Mouse (Mus musculus) lung, postnatal 10 days (tissue): ENCODE results near the gene Lyrm1.

Experiments used
- DNase-seq: peaks from one replicate; pipeline ENCODE4 v3.0.0; 2021

Gene Lyrm1

DNA sequence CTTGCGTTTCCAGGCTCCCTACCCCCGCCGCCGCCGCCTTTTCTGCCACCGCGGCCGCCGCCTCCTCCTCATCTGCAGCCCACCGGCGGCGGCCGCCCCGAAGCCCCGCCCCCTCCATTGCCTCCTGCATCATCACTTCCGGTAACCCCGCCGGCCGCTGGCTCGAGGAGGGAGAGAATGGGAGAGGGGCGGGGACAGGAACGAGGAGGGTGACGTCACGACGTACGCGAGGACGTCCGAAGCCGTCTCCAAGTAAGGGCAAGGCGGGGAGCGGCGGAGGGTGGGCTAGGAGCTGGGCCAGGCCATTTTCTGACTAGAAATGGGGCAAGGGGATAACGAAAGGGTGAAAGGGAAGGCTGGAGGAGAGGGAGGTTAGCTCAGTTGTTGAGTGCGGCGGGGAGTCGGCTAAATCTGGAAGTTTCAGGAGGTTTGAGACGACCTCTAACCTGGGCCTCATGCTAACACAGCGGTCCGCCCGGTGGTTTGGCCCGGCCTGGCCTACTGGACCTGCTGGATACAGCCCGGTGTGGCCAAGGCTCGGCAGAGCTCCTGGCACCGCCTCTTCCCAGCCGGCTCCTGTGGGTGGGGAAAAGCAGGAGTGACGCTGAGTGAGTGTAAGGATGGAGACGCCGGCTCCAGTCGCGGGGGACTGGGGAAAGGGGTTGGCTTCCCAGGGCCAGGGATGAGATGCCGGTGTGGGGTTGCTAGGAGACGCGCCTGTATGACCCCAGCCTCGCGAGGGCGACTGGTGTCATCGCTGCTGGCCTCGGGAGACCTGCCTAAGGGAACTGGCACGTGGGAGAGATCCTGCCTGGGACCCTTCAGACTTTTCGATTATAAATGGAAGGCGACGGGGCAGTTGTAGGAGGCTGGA is at the start of gene Lyrm1, which contains the start of gene Dcun1d3:
Gene Lyrm1 (plus strand): TSS at position 223 of the 874 bp plus-strand sequence.
Gene Dcun1d3 (minus strand): TSS at position 660 of the 874 bp plus-strand sequence.
- DNase-seq: peak; percentile 99

- no peak for DNase-seq
Observed at GRCm38 (mm10) chr7:119847396-119847795, 48.3 kb upstream of the Lyrm1 start.

DNA sequence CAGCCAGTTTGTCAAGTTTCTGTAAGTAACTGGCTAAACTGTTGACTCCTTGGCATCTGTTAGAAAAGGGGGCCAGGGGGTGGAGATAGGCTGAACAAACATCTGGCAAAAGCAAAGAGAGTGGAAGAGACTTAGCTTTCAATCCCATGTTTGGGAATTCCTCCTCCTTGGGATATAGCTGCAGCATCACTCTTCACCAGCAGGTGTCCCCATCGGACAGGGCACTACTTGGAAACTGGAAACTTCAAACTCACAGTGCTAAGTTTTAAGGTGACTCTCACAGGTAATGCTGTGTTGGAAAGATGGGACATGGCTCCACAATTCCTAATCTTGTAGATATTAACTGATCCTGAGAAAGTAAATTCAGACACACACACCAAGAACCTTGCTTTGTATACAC is 46.6 kb upstream of the Lyrm1 start:
- DNase-seq: peak; percentile 78

GRCm38 (mm10) chr7:119850737-119851136 is 44.9 kb upstream of the Lyrm1 start:
- DNase-seq: peak; percentile 66

GRCm38 (mm10) chr7:119852494-119852893 is 43.2 kb upstream of the Lyrm1 start:
- DNase-seq: no peak

GRCm38 (mm10) chr7:119853186-119853585 is 42.5 kb upstream of the Lyrm1 start:
- DNase-seq: no peak

DNA sequence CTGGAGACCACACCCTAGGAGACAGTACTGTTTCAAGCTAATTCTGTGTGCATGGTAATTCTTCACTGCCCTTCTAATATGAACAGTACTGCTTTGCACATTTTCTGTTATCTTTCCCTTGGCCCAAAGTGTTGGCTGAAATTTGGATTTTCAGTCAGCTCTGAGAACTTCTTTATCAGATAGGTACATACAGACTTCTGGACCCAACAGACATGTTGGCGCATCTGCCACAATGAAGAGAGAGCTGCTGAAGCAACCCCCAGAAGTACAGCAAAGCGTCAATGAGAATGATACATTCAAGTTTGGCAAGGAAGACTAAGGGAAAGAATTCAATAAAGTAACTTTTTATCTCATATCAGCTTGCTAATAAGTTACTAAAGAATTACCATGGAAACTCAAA is 41.3 kb upstream of the Lyrm1 start:
- DNase-seq: no peak

DNA sequence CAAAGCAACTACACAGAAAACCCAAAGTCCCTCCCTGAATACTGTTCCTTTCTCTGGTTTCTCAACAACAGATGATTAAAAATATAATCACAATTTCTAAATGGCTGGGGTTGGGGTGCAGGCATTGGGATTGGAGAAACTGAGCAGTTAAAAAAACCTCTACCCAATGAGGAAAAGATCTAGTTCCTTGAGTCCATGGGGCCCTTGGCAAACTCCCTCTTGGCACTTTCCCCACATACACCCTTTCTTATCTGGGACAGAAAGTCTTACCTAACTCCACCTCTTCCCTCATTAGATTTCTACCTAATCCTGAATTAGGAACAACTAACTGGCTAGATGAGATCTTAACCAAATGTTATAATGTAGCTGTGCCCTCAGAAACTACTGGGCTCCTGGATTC is 40.6 kb upstream of the Lyrm1 start:
- DNase-seq: no peak

- DNase-seq: peak; percentile 21
Observed at GRCm38 (mm10) chr7:119859476-119859875, 36.2 kb upstream of the Lyrm1 start.

GRCm38 (mm10) chr7:119860116-119860515 is 35.5 kb upstream of the Lyrm1 start:
- no peak for DNase-seq

- DNase-seq: no peak
Observed at GRCm38 (mm10) chr7:119860554-119860953, 35.1 kb upstream of the Lyrm1 start.

DNA sequence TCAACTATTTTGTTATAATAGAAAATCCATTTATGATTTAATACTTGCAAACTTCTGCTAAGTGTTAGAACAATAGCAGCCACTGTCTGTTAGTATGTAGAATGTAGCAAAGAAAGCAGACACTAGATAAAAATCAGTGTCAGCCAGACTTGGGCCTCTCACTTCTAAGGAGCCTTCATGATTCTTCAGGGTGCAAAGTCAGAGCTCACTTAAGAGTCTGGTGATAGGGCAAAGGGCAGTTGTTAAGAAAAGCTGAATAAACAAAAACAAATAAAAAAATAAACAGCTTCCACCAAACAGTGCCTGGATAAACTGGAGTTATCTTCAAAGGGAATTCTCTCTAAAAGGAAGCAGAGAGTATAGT is 34.7 kb upstream of the Lyrm1 start:
- DNase-seq: no peak

DNA sequence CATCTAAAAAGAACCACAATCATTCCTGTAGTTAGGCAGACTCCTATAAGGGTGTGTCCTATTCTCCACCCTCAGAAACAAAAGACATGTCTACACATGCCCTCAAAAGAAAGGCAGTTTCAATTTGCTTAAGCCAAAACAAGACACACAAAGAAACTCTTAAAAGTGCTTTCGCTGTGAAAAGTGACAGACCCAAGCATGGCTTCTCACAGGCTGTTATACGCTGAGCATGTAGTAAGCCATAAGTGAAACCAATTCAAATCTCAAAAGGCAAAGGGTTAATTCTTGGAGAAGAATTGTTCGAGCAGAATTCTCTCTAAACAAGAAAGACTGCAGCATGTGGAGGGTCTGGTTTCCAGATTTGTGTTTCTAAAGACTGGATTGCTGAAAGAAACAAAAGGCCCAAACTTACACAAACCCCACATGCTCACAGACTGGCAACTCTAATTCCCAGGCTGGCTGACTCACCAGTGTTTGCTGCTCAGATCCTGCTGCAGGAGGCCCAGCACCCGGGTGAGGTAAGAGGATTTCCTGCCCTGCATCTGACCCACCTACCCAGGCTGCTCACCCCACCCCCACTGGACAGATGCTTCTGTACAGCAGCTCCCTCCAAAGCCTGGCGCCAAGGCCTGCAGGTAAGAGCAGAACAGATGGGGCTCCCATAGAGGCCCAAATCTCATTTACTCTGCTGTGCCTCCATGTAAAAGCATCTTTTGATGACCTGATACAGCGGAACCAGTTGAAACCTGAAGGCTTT is 34.1 kb upstream of the Lyrm1 start:
- DNase-seq: peak; percentile 77

- no peak for DNase-seq
Observed at GRCm38 (mm10) chr7:119862167-119862566, 33.5 kb upstream of the Lyrm1 start.

DNA sequence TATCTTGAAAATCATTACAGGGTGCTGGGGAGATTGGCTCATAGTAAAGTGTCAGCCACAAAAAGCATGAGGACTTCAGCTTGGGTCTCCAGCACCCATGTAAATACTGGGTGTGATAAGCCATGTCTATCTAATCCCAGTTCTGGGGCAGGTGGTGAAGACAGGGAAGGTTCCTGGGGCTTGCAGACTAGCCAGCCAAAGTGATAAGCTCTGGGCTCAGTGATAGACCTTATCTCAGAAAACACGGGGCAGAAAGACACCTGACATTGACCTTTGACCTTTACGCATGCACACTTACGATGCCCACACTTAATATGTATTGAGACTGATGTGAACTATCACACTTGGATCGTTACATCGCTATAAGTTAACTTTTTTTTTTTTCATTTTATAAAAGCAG is 31.2 kb upstream of the Lyrm1 start:
- no peak for DNase-seq

- no peak for DNase-seq
Observed at GRCm38 (mm10) chr7:119866136-119866535, 29.5 kb upstream of the Lyrm1 start.

GRCm38 (mm10) chr7:119872204-119872603 is 23.5 kb upstream of the Lyrm1 start:
- no peak for DNase-seq

DNA sequence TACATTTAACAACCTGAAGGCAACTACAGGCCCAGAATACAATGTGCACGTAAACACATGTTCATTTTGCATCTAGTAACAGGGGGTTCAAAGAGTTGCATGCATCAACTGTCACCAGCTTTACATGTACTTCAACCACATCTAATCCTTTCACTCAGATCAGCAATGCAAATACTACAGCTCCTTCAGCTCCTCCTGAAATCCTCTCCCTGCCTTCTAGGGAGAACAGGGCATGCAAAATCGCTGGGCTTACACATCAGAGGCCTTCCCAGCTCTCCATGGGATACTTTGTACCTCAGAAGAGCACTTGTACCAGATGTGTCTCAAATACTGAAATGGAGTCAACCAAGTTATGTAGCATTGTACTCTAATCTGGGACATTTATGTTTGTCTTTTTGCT is 22.6 kb upstream of the Lyrm1 start:
- DNase-seq: no peak

DNA sequence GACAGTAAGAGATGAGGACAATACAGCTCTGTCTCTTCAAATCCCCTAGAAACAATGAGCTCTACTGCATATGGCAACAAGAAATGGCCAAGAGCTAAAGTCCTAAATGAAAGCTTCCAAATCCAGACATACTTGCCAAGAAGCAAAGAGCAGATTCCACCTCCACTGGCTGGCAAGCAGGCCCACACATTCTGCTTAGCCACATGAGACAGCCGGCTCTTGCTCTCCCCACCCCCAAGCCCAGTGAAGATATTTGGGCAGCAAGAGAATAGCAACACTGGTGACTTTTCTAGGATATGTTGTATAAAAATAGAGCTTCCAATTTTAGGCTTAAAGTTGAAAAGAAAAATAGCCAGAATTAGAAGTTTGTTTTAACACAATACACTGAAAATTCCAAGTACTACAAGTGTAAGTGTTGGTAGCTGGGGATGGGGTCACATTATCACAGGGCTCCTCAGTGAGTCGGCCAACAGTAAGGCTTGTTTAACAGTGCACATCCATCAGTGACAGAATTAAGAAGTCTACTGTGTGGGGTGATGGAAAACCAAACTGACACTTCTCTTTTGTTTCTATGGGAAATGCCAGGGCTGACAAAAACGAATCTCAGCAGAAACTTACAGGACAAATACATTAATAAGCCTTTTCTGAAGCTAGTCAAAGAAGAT is 19.8 kb upstream of the Lyrm1 start:
- DNase-seq: peak; percentile 17

GRCm38 (mm10) chr7:119879171-119879570 is 16.5 kb upstream of the Lyrm1 start:
- DNase-seq: no peak

DNA sequence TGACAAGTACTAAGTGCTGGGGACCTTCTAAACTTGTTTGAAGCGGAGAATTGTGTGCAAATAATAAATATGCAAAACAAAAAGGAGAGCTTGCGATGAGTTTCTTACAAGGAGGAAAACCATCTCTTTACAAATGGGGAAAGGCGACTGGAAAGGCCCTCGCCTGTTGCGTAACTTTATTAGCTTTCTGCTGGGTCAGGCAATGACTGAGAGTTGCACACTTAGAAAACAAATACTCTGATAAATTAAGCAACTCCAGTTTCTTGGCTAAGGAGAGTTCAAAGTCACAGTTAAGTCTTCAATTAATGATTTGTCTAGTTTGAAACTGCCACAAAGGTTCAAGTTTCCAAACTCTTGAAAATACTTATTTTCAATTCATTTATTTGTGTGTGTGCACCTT is 15.3 kb upstream of the Lyrm1 start:
- DNase-seq: peak; percentile 25

GRCm38 (mm10) chr7:119881229-119881628 is 14.4 kb upstream of the Lyrm1 start:
- DNase-seq: no peak

GRCm38 (mm10) chr7:119887887-119888286 is 7.8 kb upstream of the Lyrm1 start:
- DNase-seq: no peak

DNA sequence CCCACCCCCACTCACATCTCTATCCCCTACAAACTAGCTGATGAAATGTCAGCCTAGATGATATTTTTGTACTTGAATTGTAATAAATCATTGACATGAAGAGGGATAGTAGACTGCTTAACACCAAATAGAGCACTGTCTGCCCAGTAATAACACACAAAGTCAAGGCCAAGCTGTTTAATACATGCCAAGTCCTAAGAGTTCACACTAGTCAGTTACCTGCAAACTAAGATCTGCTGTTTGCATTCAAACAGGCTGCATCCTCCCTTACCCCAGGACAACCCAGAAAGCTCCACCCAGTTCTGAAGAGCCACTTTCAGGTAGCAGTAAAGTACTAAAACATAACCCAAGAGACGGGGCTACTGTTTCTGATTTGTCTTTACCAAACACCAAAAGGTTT is 3.5 kb upstream of the Lyrm1 start:
- DNase-seq: no peak
